Mouse (Mus musculus) cerebellum, adult 18-20 months (tissue): ENCODE results near the gene Cdk15.
A peak's percentile ranks its signal among the peaks of the same experiment; 100 is the strongest.

Experiments used
- DNase-seq, 2 experiments: peaks; one replicate each; pipeline ENCODE4 v3.0.0; 2021

The Cdk15 gene

DNA sequence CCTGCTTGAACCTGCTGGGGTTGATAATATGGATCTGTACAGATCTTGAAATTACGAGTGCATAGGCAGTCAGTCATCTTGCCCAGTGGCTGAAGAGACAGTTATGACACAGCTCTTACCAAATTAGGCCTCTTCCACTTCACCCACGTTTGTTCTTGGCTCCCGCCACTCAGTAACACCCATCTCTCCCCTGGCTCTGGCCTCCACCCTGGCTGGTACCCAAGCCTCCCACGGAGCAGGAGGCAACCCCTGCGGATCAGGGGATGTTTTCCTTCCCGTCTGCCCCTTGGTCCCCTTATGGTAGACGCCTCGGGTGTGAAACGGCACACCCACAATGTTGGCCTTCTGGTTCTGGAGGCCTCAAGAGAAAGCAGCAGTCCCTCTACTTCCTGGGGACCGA lies 124.2 kb downstream of the Cdk15 start:
- peak in 1 of 2 experiments; percentile 24 for DNase-seq

DNA sequence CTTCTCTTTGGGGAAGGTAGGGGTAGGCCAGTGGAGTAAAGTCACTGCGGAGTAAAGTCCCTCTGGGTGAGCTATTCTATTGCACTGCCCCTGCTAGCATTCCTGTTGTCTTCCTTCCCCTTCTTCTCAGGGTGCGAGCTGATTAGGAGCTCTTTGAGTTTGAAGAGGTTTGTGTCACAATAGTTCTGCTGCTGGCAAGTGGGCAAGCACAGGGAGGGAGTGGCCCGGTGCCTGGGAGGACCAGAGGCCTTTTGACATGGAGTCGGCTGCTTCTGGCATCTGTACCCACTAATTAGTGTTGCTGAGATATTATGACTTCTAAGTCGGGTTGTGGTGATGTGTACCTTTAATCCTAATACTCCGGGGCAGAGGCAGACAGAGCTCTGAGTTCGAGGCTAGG lies 124.8 kb downstream of the Cdk15 start:
- no peak for DNase-seq

- DNase-seq = no peak
These were observed 125.8 kb downstream of the Cdk15 start for GRCm38 (mm10) chr1:59382516-59382915.

DNA sequence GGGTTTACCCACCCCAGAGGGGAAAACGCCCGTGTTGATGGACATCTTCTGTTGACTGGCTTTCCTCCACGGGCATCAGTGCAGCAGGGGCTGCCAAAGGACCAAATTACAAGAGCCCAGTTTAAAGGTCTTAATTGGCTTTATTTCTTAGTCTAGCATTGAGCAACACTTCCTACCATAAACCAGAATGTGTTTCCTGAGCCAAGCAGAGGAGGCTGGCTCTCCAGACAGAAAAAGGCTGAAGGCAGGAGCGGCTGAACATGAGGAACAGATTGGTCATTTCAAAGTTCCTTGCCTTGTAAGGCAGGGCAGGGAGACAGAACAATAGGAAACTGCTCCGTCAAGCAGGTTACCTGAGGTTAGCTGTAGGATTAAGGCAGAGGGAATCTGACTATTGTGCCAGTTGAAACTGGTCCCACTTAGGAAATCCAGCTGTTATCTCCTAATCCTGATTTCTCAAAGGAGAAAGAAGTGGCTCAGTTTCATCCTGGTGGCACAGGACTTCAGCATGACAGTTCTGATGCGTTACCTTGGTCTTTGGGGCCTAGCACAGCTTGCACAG lies 126.4 kb downstream of the Cdk15 start:
- DNase-seq = no peak

DNA sequence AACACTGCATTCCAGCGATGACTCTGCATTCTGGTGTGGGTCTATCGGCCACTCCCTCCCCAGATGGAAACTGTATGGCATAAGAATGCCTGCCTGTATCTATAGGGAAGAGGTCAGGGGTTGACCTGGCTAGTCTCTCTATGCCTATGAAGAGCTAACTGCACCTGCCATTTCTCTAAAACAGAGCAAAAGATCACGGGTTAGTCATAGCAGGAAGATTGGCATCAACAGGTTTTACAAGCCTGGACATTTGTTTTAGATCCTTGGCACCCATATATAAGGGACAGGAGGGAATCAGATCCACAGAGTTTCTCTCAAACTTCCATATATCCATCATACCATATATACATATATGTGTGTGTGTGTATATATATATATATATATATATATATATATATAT lies 127.7 kb downstream of the Cdk15 start:
- DNase-seq = no peak

- no peak for DNase-seq
These were observed 128.9 kb downstream of the Cdk15 start for GRCm38 (mm10) chr1:59385641-59386040.

DNA sequence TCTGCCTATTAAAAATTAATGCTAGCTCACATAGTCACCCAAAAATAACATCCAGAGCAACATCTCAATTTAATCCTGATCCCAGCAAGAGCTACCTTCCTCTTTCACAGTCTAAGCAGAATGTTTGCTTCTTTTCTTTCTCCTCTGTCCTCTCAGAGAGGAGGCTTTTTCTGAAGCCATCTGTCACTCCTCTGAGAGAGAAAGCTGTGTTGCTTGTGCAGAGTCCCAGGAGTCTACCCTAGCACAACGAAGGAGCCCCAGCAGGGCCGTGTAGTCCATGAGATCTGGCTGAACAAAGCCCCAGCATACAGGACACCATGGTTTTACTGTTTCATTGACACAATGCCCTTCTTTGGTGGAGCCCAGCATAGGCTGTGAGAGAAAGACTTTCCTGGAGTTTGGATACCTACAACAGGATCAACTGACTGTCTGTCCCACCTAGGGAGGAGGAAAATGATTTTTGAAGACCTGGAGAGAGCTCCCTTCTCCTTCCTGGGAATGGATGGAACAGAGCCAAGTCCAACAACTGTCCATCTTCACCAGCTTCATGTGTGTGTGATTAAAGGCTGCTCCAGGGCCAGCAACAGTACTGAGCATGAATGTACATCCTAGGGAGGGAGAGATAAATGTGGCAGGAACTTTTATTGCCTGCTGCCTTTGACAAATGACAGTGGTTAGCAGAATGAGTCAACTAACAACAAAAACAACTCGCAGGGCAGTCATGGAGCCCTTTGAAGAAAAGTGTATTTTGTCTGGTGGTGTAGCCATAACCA lies 131.0 kb downstream of the Cdk15 start:
- peak; percentile 32 to 44 for DNase-seq

- no peak for DNase-seq
These were observed 132.5 kb downstream of the Cdk15 start for GRCm38 (mm10) chr1:59389181-59389580.

DNA sequence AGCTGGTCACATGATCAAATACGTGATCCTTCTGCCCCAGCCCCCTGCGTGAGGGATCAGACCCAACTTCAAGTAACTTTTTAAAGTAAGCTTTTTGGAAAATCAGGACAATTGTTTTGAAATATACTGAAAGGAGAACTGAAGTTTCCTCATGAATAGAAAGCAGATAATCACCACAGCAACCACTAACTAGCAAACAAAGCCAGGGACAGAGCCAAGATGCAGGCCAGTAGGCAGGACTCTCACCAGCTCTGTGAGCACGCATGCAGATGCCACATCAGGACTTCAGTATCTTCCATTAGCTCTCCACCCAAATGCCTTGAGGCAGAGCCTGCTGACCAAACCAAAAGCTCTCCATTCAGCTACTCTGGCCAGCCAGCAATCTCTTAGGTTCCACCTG lies 135.0 kb downstream of the Cdk15 start:
- DNase-seq = no peak

DNA sequence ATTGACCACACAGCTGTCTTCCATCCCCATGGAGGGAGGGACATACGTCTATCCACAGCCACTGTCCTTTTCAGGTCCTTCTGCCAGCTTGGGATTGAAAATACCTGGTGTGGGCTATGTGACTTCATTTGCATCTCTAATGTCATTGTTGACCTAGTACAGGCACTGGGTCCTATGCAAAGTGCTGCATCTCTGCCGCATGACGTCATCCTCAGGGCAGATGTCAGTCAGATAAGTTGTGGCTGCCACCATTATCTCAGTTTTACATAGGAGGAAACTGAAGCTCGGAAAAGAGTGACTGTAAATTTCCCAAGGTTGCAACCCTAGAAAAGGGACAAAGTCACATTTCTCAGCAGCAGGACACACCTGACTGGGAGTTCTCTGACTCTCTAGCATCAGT lies 137.4 kb downstream of the Cdk15 start:
- no peak for DNase-seq

DNA sequence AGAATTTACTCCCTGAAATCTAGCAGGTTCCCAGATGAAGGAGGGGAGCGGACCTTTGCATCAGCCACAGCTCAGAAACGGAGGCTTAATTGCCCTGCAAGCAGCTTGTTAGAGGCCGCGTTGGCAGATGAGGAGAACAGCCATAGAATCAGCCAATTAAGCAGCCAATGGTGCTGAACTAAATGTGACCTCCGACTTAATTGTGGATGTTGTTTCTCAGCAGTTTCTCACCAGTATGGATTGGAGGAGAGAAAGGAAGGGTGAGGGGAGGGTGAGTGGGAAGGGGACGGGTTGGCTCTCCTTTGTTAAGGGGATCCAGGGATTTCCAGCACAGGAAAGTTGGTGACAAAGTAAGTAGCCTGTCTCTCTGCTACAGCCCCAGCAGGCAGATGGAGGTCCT lies 137.9 kb downstream of the Cdk15 start:
- DNase-seq = no peak

GRCm38 (mm10) chr1:59395992-59396391 lies 139.3 kb downstream of the Cdk15 start:
- DNase-seq = no peak

DNA sequence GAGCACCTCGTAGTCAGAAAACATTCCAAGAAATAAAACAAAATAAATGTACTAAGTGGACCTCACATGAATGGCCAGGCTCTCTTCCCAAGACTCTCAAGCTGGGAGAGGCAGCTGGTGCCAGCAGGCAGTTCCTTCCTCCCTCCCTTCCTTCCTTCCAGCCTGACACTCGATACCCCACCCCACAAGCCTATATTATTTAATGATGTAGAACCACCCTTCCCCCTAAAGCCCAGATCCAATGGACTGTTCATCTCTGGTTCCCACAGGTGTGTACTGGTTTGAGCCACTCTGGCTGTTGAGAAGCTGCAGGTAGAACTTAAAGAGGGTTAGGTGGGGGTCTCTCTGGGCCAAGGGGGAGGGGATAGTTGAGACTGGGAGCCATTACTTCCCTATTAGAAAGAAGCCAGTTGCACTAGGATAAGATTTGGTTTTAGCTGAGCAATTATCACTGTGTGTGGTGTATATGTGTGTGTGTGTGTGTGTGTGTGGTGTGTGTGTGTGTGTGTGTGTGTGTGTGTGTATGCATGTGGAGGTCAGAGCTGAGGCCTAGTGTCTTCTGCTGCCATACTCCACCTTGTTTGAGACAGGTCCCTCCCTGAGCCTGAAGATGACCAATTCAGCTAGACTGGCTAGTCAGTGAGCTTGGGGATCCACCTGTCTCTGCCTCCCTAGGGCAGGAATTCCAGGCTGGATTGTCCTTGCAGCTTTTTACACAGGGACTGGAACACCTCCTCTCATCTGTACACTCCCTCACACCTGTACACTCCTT lies 143.0 kb downstream of the Cdk15 start:
- no peak for DNase-seq

DNA sequence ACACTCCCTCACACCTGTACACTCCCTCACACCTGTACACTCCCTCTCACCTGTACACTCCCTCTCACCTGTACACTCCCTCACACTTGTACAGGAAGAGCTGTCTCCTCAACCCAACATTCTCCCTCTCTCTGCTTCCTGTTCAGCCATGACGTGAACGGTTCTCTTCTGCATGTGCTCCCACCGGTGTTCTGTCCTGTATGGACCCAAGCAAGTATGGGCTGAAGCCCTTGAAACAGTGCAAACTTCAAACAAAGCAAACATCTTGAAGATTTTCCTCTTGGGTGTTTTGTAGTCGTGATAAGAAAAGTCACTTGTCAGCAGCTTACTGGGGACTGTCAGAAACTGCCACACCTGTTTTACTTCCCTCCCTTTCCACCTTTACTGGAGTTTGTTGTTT lies 144.5 kb downstream of the Cdk15 start:
- DNase-seq = no peak
